Mouse (Mus musculus) lung, postnatal 10 days (tissue): ENCODE measurements around the gene Smdt1.
"Not testable (repeated sequence)": the region's sequence is repeated elsewhere in the genome, so short reads cannot be mapped to it uniquely, and the experiment has no call there.

Source experiments
- DNase-seq: peaks from one replicate; pipeline ENCODE4 v3.0.0; 2021

The Smdt1 gene

GRCm38 (mm10) chr15:82372446-82372845, 33.7 kb downstream of the Smdt1 start:
- DNase-seq: peak; percentile 0

DNA sequence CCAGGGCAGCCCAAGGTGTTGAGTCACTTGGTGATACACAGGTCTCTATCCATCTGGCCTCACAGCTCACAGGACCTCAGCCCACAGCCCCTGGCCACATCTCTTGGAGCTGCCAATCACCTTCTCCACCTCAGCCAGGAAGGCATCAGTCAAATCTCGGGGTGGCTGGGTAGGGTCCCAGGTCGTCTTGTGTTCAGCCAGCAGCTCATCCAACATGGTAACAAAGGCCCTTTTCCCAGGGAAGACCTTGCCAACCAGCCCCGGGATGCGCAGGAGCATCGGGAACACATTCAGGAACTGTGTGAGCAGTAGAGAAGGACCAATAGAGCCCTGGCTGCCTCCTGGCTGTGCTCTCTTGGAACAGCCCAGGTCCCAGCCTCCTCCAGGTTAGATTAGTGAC, 34.2 kb downstream of the Smdt1 start:
- no peak for DNase-seq

GRCm38 (mm10) chr15:82374437-82374836, 35.7 kb downstream of the Smdt1 start:
- DNase-seq: no peak

- DNase-seq: no peak
These were observed 37.1 kb downstream of the Smdt1 start for GRCm38 (mm10) chr15:82375855-82376254.

DNA sequence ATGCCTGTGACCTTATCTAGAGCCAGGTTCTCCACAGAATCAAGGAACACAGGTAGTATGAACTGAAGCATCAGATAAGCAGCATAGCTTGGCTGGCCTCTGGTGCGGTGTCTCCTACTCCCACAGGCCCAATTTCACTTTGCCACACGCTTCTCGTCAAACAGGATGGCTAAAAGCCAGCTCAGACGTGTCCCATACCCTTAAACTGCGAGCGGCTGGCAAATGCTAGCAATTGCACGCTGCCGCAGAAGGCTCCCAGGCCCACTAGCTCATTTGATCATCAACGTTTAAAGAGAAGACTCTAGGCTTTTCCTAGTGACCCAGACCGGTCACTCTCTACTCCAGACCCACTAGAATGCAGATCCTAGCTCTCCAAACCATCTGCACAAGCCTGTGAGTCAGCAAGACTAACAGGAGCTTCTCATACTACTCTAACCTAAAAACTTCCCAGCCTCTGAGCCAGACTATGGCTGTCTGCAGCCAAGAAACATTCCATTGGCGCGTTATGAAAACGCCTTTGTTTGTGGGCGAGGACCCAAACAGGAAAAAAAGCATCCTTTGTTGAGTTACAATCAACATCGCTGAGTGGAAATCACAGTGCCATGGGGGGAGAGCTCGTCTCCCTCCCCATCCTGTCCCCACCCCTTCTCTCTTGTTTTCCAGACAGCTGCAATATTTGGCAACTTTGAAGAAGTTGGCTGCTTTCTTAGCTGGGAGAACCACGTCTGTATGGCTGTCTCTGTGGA, 37.8 kb downstream of the Smdt1 start:
- peak; percentile 93 for DNase-seq

GRCm38 (mm10) chr15:82377701-82378100, 38.9 kb downstream of the Smdt1 start:
- no peak for DNase-seq

GRCm38 (mm10) chr15:82378261-82379180, 39.8 kb downstream of the Smdt1 start:
- peak; percentile 56 for DNase-seq

DNA sequence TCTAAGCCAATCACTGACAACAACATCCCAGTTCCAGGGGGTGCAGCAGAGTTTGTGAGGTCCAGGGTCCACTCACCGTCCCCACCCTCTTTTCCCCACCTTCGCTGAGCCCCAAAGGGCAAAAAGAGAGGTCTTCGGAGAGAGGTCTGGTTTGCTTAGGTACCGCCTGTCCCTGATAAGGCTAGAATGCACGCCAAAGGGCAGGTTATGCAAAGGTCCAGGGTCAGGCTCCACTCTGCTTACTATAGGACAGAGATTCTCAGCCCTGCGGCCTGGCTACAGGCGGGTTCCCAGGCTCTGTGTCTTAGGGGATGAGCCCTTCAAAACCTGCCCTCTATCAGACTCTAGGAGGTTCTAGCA, 40.7 kb downstream of the Smdt1 start:
- DNase-seq: no peak

DNA sequence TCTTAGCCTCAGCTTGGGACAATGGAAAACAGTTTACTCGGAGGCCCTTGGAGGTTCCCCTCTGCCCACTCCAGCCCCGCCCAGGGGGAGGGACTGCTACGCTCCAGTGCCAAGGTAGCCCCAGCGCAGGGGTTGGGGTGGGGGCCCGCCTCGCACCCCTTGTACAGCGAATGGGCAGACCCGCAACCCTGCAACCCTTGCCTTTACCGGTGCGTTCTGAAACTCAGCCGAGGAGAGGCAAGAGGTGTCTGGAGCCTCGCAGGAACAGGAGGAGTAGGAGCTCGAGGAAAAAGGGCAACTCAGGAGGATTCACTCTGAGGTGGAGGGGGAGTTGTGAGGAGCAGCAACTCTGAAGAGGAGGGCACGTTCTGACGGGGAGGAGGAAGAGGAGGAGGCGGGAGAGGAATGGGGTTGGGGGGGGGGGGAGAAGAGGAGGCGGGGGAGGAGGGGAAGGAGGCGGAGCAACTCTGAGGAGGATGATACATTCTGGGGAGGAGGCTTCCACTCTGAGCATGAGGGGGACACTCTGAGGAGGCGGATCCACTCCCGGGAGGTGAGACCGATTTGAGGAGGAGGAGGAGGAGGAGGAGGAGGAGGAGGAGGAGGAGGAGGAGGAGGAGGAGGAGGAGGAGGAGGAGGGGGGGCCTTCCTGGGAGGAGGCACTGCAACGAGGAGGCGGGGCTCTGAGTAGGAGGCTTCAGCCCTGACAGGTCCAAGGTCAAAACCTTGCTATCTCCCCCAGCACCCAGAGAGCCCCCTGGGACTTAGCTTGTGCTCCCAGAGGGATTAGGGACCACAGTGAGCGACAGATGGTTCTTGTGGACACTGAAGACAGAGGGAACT, 41.3 kb downstream of the Smdt1 start, which contains the start of gene Cyp2d22:
Gene Cyp2d22, minus strand, starts transcription at position 390 of the 843 bp plus-strand sequence.
- DNase-seq: peak; percentile 85

DNA sequence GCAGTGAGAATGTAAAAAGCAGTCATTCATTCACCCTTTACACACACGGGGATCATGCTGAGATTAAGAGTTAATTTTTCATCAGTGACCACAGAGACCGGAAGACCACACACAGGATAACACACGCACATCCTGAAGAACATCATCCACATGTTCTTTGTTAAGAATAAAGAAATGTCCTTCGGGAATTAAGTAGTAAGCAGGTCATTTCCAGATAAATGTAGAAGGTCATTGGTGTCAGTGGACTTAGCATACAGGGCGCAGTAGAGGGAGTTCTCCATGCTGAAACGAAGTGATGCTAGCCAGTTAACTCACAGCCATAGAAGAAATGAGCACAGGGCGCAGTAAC, 41.9 kb downstream of the Smdt1 start:
- no peak for DNase-seq

GRCm38 (mm10) chr15:82382441-82382840, 43.7 kb downstream of the Smdt1 start:
- no peak for DNase-seq

- DNase-seq: no peak
These were observed 47.0 kb downstream of the Smdt1 start for GRCm38 (mm10) chr15:82385729-82386128.

- not testable (repeated sequence) for DNase-seq
These were observed 51.2 kb downstream of the Smdt1 start for GRCm38 (mm10) chr15:82389916-82390315.

DNA sequence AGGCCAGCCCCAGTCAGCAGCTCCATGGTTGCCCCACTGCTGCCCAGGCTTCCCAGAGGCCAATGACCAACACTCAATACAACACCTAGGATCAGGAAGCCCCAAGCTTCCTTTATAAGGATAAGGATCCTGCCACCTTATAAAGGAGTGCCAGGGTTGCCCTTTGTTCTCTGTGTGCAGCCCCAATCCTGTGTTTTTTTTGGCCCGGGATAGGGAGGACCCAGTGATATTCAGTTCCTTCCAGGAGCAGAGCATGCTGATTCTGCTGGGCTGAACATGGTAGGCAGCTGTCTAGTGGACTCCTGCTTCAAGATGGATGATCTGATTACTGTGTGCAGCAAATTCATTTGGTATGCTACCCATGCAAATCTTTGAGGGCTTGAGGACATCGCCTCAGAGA, 55.2 kb downstream of the Smdt1 start, which contains the start of gene Cyp2d11:
Gene Cyp2d11, minus strand, starts transcription at position 101 of the 400 bp plus-strand sequence.
- DNase-seq: not testable (repeated sequence)

DNA sequence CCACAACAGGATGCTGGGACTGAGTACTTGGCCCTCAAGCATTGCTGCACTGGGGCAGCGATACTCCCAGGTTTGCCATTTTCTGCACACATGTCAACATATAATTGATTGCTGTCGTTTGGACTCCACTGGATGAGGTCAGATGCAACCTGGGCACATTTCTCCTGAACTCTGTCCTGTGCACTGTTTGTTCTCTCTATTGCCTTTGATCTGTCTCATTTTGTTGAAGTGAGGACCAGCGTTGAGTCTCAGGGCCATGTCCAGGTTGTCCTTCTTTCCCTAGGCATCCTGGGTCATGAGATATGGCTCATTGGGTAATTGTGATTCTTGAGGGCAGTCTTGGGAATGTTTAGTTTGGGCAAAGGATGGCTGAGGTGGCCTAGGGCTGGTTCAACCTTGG, 57.2 kb downstream of the Smdt1 start:
- DNase-seq: not testable (repeated sequence)
